Mouse (Mus musculus): ENCODE results near the gene Rps6ka3. TPM values are rescaled to one million over a fixed set of nuclear protein-coding genes. Genes with fewer than 3 reads are reported as not detected.

Rps6ka3 gene
- 12.9 TPM for polyA plus RNA-seq (2014; fragmentation: Illumina TruSeq; extraction: RNeasy Lipid Tissue Mini Kit (QIAGEN cat#74804); ENCODE audit: insufficient read depth, low read depth, low replicate concordance)

GRCm38 (mm10) chrX:159210007-159210406, at the start of gene Rps6ka3:
Gene Rps6ka3 (plus strand): TSS chrX:159210307.

GRCm38 (mm10) chrX:159371831-159372752, 162.0 kb downstream of the Rps6ka3 start, which contains the start of gene Eif1ax:
Gene Eif1ax (plus strand): TSS chrX:159372178.

GRCm38 (mm10) chrX:159414130-159414828, 204.2 kb downstream of the Rps6ka3 start, which contains the start of gene Map7d2:
Gene Map7d2 (plus strand): TSS chrX:159414572.

Other genes with a start within 250 kb of the Rps6ka3 start
- gene Eif1ax, start 161.9 kb downstream of the Rps6ka3 start, polyA plus RNA-seq (2014; fragmentation: Illumina TruSeq; extraction: RNeasy Lipid Tissue Mini Kit (QIAGEN cat#74804); ENCODE audit: insufficient read depth, low read depth, low replicate concordance) = 47.7 TPM
- gene Map7d2, start 204.3 kb downstream of the Rps6ka3 start, polyA plus RNA-seq (2014; fragmentation: Illumina TruSeq; extraction: RNeasy Lipid Tissue Mini Kit (QIAGEN cat#74804); ENCODE audit: insufficient read depth, low read depth, low replicate concordance) = 0.12 TPM

All from lung, adult 10 weeks (tissue).